Mouse (Mus musculus) myocyte (in vitro differentiated cells): ENCODE results near the gene Pheta2. TPM values are rescaled to one million over a fixed set of nuclear protein-coding genes. Genes with fewer than 3 reads are reported as not detected.
A peak's percentile ranks its signal among the peaks of the same experiment; 100 is the strongest.

Experiments
- H3K27me3 ChIP-seq: one replicate; pipeline ENCODE4 v1.6.1; 2011; ENCODE audit not compliant: control insufficient read depth, insufficient read depth, insufficient read length
- H3K36me3 ChIP-seq: one replicate; pipeline ENCODE4 v1.6.1; 2011; ENCODE audit not compliant: control insufficient read depth, insufficient read depth
- H3K4me2 ChIP-seq: one replicate; pipeline ENCODE4 v1.6.1; 2011; ENCODE audit warnings: low read depth, control low read depth
- H3K4me3 ChIP-seq: one replicate; pipeline ENCODE4 v1.5.1; 2011; ENCODE audit warnings: mild to moderate bottlenecking, control low read depth, moderate library complexity
- H3K79me2 ChIP-seq: one replicate; pipeline ENCODE4 v1.6.1; 2011; ENCODE audit not compliant: control insufficient read depth, insufficient read depth
- H3ac ChIP-seq: one replicate; pipeline ENCODE4 v1.6.1; 2011; ENCODE audit not compliant: control insufficient read depth, insufficient read length
- CEBPB ChIP-seq: IDR thresholded peaks from 2 replicates; pipeline ENCODE4 v1.6.1; 2011; ENCODE audit warnings: mild to moderate bottlenecking, moderate library complexity; ENCODE audit not compliant: poor library complexity, insufficient read depth, severe bottlenecking
- E2F4 ChIP-seq: IDR thresholded peaks from one replicate; pipeline ENCODE4 v1.6.1; 2011; ENCODE audit warnings: mild to moderate bottlenecking, control low read depth, moderate library complexity; ENCODE audit not compliant: insufficient read depth
- MAX ChIP-seq: IDR thresholded peaks from one replicate; pipeline ENCODE4 v1.6.1; 2011; ENCODE audit warnings: low read depth, mild to moderate bottlenecking, control low read depth
- MYOD1 ChIP-seq, 3 experiments: IDR thresholded peaks; one replicate each; pipeline ENCODE4 v1.6.1; 2011; ENCODE audit warnings: control low read depth in 2 of 3, low read depth in 2 of 3, mild to moderate bottlenecking in 2 of 3, moderate library complexity in 1 of 3; ENCODE audit not compliant: insufficient read length in 2 of 3, control insufficient read depth in 1 of 3
- MYOG ChIP-seq, 3 experiments: IDR thresholded peaks; one replicate each; pipeline ENCODE4 v1.6.1; 2011; ENCODE audit warnings: control low read depth in 2 of 3, low read depth in 2 of 3, mild to moderate bottlenecking in 2 of 3; ENCODE audit not compliant: insufficient read length in 2 of 3, control insufficient read depth in 1 of 3, insufficient read depth in 1 of 3
- POLR2A ChIP-seq: IDR thresholded peaks from one replicate; pipeline ENCODE4 v1.6.1; 2011; ENCODE audit warnings: low read depth, mild to moderate bottlenecking, control low read depth, moderate library complexity; ENCODE audit not compliant: insufficient read length
- POLR2AphosphoS2 ChIP-seq: IDR thresholded peaks from one replicate; pipeline ENCODE4 v1.6.1; 2011; ENCODE audit warnings: low read depth, control low read depth; ENCODE audit not compliant: insufficient read length
- REST ChIP-seq: IDR thresholded peaks from one replicate; pipeline ENCODE4 v1.6.1; 2011; ENCODE audit warnings: mild to moderate bottlenecking, control low read depth, moderate library complexity; ENCODE audit not compliant: insufficient read depth, insufficient read length
- SRF ChIP-seq: IDR thresholded peaks from one replicate; pipeline ENCODE4 v1.6.1; 2011; ENCODE audit warnings: low read depth; ENCODE audit not compliant: control insufficient read depth, insufficient read length
- TCF12 ChIP-seq: IDR thresholded peaks from one replicate; pipeline ENCODE4 v1.6.1; 2011; ENCODE audit warnings: mild to moderate bottlenecking, control low read depth; ENCODE audit not compliant: poor library complexity, insufficient read depth, severe bottlenecking
- TCF3 ChIP-seq: IDR thresholded peaks from one replicate; pipeline ENCODE4 v1.6.1; 2011; ENCODE audit warnings: low read depth, control low read depth; ENCODE audit not compliant: insufficient read length
- USF1 ChIP-seq: IDR thresholded peaks from one replicate; pipeline ENCODE4 v1.6.1; 2011; ENCODE audit warnings: low read depth, mild to moderate bottlenecking, control low read depth, moderate library complexity
- polyA plus RNA-seq: library from polyadenylated mRNA; unstranded; fragments of >200 nt; fragmentation: generic; extraction: Trizol; gene quantifications from one replicate; pipeline ENCODE4 v1.2.1, GENCODE M21; 2012; ENCODE audit warnings: missing spikeins

Gene Pheta2
- polyA plus RNA-seq, 1 experiment, result 0.05 TPM

GRCm38 (mm10) chr15:82339150-82339549 is 408 bp downstream of the Pheta2 start:
- Histone ChIP-seq H3K36me3 (peaks cover 10% of the 10 kb centered on the region), H3K27me3 (no peaks in the 10 kb centered on the region), H3K4me3 (peak overlapping the region; percentile 55), H3K4me2 (peak overlapping the region; percentile 98), H3K79me2 (peaks cover 5% of the 10 kb centered on the region), H3ac (no peak overlapping the region)
- no peak for TF ChIP-seq E2F4
- TF ChIP-seq MAX, result no peak
- no peak for TF ChIP-seq MYOD1 (IDR thresholded peaks at IDR 0.05; ENCODE audit: control insufficient read depth in 1 of 3, insufficient read length in 2 of 3, low read depth in 2 of 3)
- TF ChIP-seq USF1, result no peak
- no peak for TF ChIP-seq TCF3
- no peak for TF ChIP-seq POLR2AphosphoS2
- no peak for TF ChIP-seq REST
- TF ChIP-seq MYOG (IDR thresholded peaks at IDR 0.05; ENCODE audit: control insufficient read depth in 1 of 3, insufficient read depth in 1 of 3, insufficient read length in 2 of 3, low read depth in 2 of 3), result no peak

DNA sequence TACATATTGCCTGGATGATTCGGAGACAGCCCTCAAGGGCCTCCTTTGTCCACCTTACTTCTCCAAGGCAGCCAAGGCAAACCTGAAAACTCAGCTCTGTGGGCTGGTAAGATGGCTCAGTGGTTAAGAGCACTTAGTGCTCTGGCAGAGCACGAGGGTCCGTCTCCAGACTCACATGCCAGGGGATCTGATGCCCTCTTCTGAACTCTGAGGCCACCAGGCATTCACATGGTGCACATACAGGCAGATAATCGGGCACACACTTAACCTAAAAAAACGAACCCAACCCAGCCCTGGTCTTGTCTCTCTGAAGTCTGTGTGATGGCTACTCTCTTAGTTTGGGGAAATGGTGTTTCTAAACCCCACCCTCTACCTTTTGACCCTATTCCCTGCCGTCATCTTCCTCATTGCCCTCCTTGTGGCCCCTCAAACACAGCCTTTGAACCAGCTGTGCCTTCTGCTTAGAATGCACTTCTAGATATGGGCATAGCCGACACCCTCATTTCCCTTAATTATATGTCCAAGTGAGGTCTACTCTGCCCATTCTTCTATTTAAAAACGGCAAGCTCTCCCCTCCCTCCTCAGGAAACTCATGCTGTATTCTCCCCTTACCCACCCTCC is 1.0 kb downstream of the Pheta2 start:
- TF ChIP-seq CEBPB (no peak), E2F4 (no peak), TCF3 (no peak), POLR2A (no peak), MYOG (IDR thresholded peaks at IDR 0.05; ENCODE audit: control insufficient read depth in 1 of 3, insufficient read depth in 1 of 3, insufficient read length in 2 of 3, low read depth in 2 of 3) (no peak), MAX (no peak), TCF12 (no peak), USF1 (no peak), SRF (no peak), MYOD1 (IDR thresholded peaks at IDR 0.05; ENCODE audit: control insufficient read depth in 1 of 3, insufficient read length in 2 of 3, low read depth in 2 of 3) (no peak), REST (no peak), POLR2AphosphoS2 (no peak)
- Histone ChIP-seq H3ac (no peak overlapping the region), H3K36me3 (peaks cover 4% of the 10 kb centered on the region), H3K4me2 (no peak overlapping the region), H3K27me3 (no peaks in the 10 kb centered on the region), H3K4me3 (peak overlapping the region; percentile 55), H3K79me2 (peaks cover 5% of the 10 kb centered on the region)

DNA sequence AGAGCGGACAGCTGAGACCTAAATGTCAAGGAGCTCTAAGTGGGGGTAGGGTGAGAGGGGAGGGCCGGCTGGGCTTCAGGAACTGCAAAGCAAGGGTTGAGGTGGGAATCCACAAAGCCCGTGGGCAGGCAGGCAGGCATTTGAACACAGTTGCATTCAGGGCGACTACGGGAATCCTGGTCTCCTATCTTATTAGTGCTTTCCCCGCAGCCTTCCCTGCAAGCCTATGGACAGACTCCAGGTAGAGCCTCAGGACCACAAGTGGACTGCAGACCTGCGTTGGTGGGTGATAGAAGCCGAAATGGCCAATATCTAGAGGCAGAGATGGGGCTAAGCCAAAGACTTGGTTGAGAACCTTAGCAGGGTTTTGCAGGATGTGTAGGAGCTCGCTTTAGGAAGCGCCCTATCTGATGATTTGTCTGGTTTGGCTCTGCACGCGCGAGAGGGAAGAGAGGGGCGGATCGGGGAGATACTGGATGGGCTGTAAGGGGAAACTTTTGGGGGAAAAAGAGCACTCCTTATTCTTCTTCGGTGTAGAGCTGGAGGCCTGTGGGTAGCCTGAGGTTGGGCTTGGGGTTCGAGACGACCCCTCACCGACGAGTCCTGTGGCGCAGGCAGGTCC is 1.8 kb downstream of the Pheta2 start:
- Histone ChIP-seq H3K79me2 (peaks cover 5% of the 10 kb centered on the region), H3K4me2 (no peak overlapping the region), H3K36me3 (peaks cover 3% of the 10 kb centered on the region), H3K27me3 (no peaks in the 10 kb centered on the region), H3K4me3 (no peak overlapping the region), H3ac (no peak overlapping the region)
- TF ChIP-seq REST, result no peak
- no peak for TF ChIP-seq USF1
- no peak for TF ChIP-seq POLR2AphosphoS2

DNA sequence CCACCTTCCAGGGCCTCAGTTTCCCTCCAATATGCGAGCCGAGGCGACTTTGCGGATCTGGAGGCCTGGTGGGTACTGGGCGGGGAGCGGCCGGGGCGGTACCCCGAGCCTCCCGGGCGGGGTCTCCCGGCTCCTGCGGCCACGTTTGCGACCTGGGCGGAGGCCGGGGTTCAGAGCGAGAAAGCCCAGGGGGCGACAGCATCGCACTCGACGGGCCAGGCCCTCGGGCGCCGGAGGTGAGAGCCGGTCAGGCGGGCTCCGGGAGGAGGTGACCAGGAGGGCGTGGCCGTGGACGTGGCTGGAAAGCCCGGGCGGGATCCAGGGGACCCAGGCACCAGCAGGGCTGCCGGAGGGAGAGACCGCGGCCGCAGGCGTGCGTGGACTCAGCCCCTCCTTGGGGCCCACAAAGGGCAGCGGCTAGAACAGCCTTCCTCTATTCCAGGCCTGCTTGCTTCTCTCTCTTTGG is 2.3 kb downstream of the Pheta2 start:
- H3K4me3 ChIP-seq, result no peak overlapping the region
- no peaks in the 10 kb centered on the region for H3K27me3 ChIP-seq
- no peak overlapping the region for H3K4me2 ChIP-seq
- no peaks in the 10 kb centered on the region for H3K36me3 ChIP-seq
- no peak overlapping the region for H3ac ChIP-seq
- TF ChIP-seq MYOD1 (IDR thresholded peaks at IDR 0.05; ENCODE audit: control insufficient read depth in 1 of 3, insufficient read length in 2 of 3, low read depth in 2 of 3) (no peak), USF1 (no peak), MYOG (IDR thresholded peaks at IDR 0.05; ENCODE audit: control insufficient read depth in 1 of 3, insufficient read depth in 1 of 3, insufficient read length in 2 of 3, low read depth in 2 of 3) (no peak), POLR2A (no peak), CEBPB (no peak), REST (no peak)
- peaks cover 5% of the 10 kb centered on the region for H3K79me2 ChIP-seq
